Mouse (Mus musculus): Measurements from ENCODE around the gene Kcnk12. TPM values are rescaled to one million over a fixed set of nuclear protein-coding genes. Genes with fewer than 3 reads are reported as not detected.
A peak's percentile ranks its signal among the peaks of the same experiment; 100 is the strongest.

The Kcnk12 gene
- polyA plus RNA-seq, 1 experiment from 2014 or later, result 0.07 TPM

- Histone ChIP-seq H3K4me2 (ENCODE audit: low read depth, severe bottlenecking) (no peak overlapping the region), H3K36me3 (ENCODE audit: control insufficient read depth, insufficient read depth, low read length) (no peaks in the 10 kb centered on the region), H3K9me3 (ENCODE audit: control insufficient read depth, low read length) (no peaks in the 10 kb centered on the region), H3K9ac (ENCODE audit: low read length) (no peak overlapping the region), H3K4me3 (ENCODE audit: low read depth, low read length) (no peak overlapping the region), H3K27ac (replicated peaks; ENCODE audit: low read depth, low read length) (no peak overlapping the region), H3K4me1 (ENCODE audit: control insufficient read depth, insufficient read depth, low read length) (no peaks in the 10 kb centered on the region), H3K27me3 (ENCODE audit: control insufficient read depth, insufficient read depth, low read length) (no peaks in the 10 kb centered on the region)
- DNase-seq (ENCODE audit: low spot score) (no peak), ATAC-seq (ENCODE audit: insufficient number of reproducible peaks, low FRiP score, low TSS enrichment, low read depth) (no peak)
- WGBS, result 78% methylated on average over 2 of the region's 2 CpGs
These were observed 11.8 kb upstream of the Kcnk12 start for GRCm38 (mm10) chr17:87809556-87809955.

- H3K4me2 ChIP-seq (ENCODE audit: low read depth, severe bottlenecking), result no peak overlapping the region
- ATAC-seq (ENCODE audit: insufficient number of reproducible peaks, low FRiP score, low TSS enrichment, low read depth), result no peak
- no peaks in the 10 kb centered on the region for H3K36me3 ChIP-seq (ENCODE audit: control insufficient read depth, insufficient read depth, low read length)
- no peak overlapping the region for H3K4me3 ChIP-seq (ENCODE audit: low read depth, low read length)
- DNase-seq (ENCODE audit: low spot score), result no peak
- WGBS, result 73% methylated on average over 3 of the region's 3 CpGs
- H3K9me3 ChIP-seq (ENCODE audit: control insufficient read depth, low read length), result no peaks in the 10 kb centered on the region
- no peak overlapping the region for H3K27ac ChIP-seq (replicated peaks; ENCODE audit: low read depth, low read length)
- no peak overlapping the region for H3K9ac ChIP-seq (ENCODE audit: low read length)
- peaks cover 51% of the 10 kb centered on the region for H3K27me3 ChIP-seq (ENCODE audit: control insufficient read depth, insufficient read depth, low read length)
- peaks cover 11% of the 10 kb centered on the region for H3K4me1 ChIP-seq (ENCODE audit: control insufficient read depth, insufficient read depth, low read length)
These were observed 2.1 kb upstream of the Kcnk12 start for GRCm38 (mm10) chr17:87799948-87800340.

DNA sequence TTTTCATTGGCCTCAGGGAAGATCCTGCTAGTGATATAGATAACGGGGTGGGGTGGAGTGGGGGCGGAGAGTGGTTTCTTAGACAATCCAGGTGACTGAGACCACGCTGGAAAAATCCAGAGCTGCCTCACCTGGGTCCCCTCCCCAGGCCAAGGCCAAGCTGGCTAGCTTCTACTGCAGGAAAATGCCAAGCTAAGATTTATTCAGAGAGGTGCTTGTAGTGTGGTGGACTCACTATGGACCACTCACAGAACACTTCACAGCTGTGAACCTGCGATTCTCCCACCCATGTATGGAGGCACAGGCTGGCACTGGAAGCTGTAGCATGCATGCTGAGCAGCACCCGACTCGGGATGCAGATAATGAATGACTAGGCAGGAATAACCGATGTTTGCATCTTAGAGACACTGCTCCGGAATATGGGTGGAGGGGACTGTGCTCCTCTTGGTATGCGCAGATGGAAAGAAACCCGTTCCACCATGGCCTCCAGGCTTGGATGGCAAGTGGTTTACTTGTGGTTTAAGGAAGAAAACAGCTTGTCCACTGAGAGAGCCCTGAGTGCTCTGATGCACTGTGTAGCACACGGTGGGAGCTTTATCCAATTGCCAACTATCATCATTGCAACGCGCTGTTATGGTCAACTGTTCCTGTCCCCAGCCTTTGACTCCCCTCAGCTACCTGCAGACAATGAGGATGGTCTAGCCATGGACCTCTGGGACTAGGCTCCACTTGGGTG is 1.6 kb upstream of the Kcnk12 start:
- DNase-seq (ENCODE audit: low spot score) (no peak), ATAC-seq (ENCODE audit: insufficient number of reproducible peaks, low FRiP score, low TSS enrichment, low read depth) (no peak)
- Histone ChIP-seq H3K36me3 (ENCODE audit: control insufficient read depth, insufficient read depth, low read length) (no peaks in the 10 kb centered on the region), H3K27ac (replicated peaks; ENCODE audit: low read depth, low read length) (no peak overlapping the region), H3K27me3 (ENCODE audit: control insufficient read depth, insufficient read depth, low read length) (peaks cover 53% of the 10 kb centered on the region), H3K4me3 (ENCODE audit: low read depth, low read length) (no peak overlapping the region), H3K4me1 (ENCODE audit: control insufficient read depth, insufficient read depth, low read length) (peaks cover 11% of the 10 kb centered on the region), H3K4me2 (ENCODE audit: low read depth, severe bottlenecking) (no peak overlapping the region), H3K9ac (ENCODE audit: low read length) (no peak overlapping the region), H3K9me3 (ENCODE audit: control insufficient read depth, low read length) (no peaks in the 10 kb centered on the region)
- 61% methylated on average over 13 of the region's 13 CpGs for WGBS

- Histone ChIP-seq H3K9me3 (ENCODE audit: control insufficient read depth, low read length) (no peaks in the 10 kb centered on the region), H3K27me3 (ENCODE audit: control insufficient read depth, insufficient read depth, low read length) (peaks cover 53% of the 10 kb centered on the region), H3K4me1 (ENCODE audit: control insufficient read depth, insufficient read depth, low read length) (peaks cover 11% of the 10 kb centered on the region), H3K27ac (replicated peaks; ENCODE audit: low read depth, low read length) (no peak overlapping the region), H3K36me3 (ENCODE audit: control insufficient read depth, insufficient read depth, low read length) (no peaks in the 10 kb centered on the region), H3K4me3 (ENCODE audit: low read depth, low read length) (peak overlapping the region; percentile 35), H3K4me2 (ENCODE audit: low read depth, severe bottlenecking) (peak overlapping the region; percentile 73), H3K9ac (ENCODE audit: low read length) (no peak overlapping the region)
- ATAC-seq (ENCODE audit: insufficient number of reproducible peaks, low FRiP score, low TSS enrichment, low read depth), result peak; percentile 78
- WGBS, result under 1% methylated on average over 39 of the region's 40 CpGs
- DNase-seq (ENCODE audit: low spot score), result peak; percentile 81
These were observed 688 bp upstream of the Kcnk12 start for GRCm38 (mm10) chr17:87798423-87798941.

- H3K27me3 ChIP-seq (ENCODE audit: control insufficient read depth, insufficient read depth, low read length), result peaks cover 53% of the 10 kb centered on the region
- ATAC-seq (ENCODE audit: insufficient number of reproducible peaks, low FRiP score, low TSS enrichment, low read depth), result no peak
- H3K4me1 ChIP-seq (ENCODE audit: control insufficient read depth, insufficient read depth, low read length), result peaks cover 11% of the 10 kb centered on the region
- H3K4me3 ChIP-seq (ENCODE audit: low read depth, low read length), result peak overlapping the region; percentile 35
- no peak overlapping the region for H3K9ac ChIP-seq (ENCODE audit: low read length)
- peak; percentile 30 for DNase-seq (ENCODE audit: low spot score)
- no peaks in the 10 kb centered on the region for H3K9me3 ChIP-seq (ENCODE audit: control insufficient read depth, low read length)
- no peaks in the 10 kb centered on the region for H3K36me3 ChIP-seq (ENCODE audit: control insufficient read depth, insufficient read depth, low read length)
- WGBS, result under 1% methylated on average over 71 of the region's 72 CpGs
- H3K27ac ChIP-seq (replicated peaks; ENCODE audit: low read depth, low read length), result no peak overlapping the region
- H3K4me2 ChIP-seq (ENCODE audit: low read depth, severe bottlenecking), result peak overlapping the region; percentile 73
These were observed 845 bp downstream of the Kcnk12 start for GRCm38 (mm10) chr17:87796881-87797416.

DNA sequence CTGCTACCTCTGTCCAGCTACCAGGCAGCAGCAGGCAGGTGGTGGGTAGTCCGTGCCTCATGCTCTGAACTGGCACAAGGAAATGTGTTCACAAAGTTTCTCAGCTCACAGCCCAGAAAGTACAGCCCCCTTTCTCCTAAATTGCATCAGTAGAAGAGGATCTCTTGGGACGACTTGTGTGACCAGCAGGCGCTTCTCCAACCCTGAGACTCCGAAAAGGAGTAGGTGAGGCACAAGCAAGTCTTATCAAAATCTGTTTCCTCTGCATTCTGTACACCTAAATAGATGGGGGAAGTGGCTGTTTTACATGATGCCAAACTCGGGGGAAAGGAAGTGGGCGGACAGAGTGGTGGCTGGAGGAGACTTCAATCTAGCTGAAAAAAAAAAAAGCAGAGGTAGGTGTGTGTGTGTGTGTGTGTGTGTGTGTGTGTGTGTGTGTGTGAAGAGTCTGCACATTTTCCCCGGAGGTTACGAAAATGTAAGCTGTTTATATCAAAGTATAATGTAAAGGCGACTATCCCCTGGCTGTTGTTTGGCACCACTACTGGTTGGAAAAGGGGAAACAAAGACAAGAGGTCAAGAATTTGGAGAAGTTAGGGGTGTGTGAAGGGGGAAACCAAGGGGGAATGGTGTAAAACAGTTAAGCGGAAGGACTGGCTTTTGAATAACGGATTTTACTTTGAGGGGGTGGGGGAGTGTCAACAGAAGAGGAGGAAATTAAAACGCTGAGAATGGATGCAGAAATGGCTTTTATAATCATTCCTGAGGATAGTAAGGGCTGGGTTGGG is 1.7 kb downstream of the Kcnk12 start:
- Histone ChIP-seq H3K36me3 (ENCODE audit: control insufficient read depth, insufficient read depth, low read length) (no peaks in the 10 kb centered on the region), H3K4me3 (ENCODE audit: low read depth, low read length) (no peak overlapping the region), H3K27ac (replicated peaks; ENCODE audit: low read depth, low read length) (no peak overlapping the region), H3K4me2 (ENCODE audit: low read depth, severe bottlenecking) (no peak overlapping the region), H3K9ac (ENCODE audit: low read length) (no peak overlapping the region), H3K9me3 (ENCODE audit: control insufficient read depth, low read length) (no peaks in the 10 kb centered on the region), H3K4me1 (ENCODE audit: control insufficient read depth, insufficient read depth, low read length) (peaks cover 11% of the 10 kb centered on the region), H3K27me3 (ENCODE audit: control insufficient read depth, insufficient read depth, low read length) (peaks cover 53% of the 10 kb centered on the region)
- no peak for DNase-seq (ENCODE audit: low spot score)
- no peak for ATAC-seq (ENCODE audit: insufficient number of reproducible peaks, low FRiP score, low TSS enrichment, low read depth)
- WGBS, result 28% methylated on average over 12 of the region's 12 CpGs

GRCm38 (mm10) chr17:87794801-87795200 is 3.0 kb downstream of the Kcnk12 start:
- Histone ChIP-seq H3K4me2 (ENCODE audit: low read depth, severe bottlenecking) (no peak overlapping the region), H3K36me3 (ENCODE audit: control insufficient read depth, insufficient read depth, low read length) (no peaks in the 10 kb centered on the region), H3K9me3 (ENCODE audit: control insufficient read depth, low read length) (no peaks in the 10 kb centered on the region), H3K27me3 (ENCODE audit: control insufficient read depth, insufficient read depth, low read length) (peaks cover 50% of the 10 kb centered on the region), H3K4me3 (ENCODE audit: low read depth, low read length) (no peak overlapping the region), H3K4me1 (ENCODE audit: control insufficient read depth, insufficient read depth, low read length) (peaks cover 11% of the 10 kb centered on the region), H3K9ac (ENCODE audit: low read length) (no peak overlapping the region), H3K27ac (replicated peaks; ENCODE audit: low read depth, low read length) (no peak overlapping the region)
- DNase-seq (ENCODE audit: low spot score), result no peak
- ATAC-seq (ENCODE audit: insufficient number of reproducible peaks, low FRiP score, low TSS enrichment, low read depth), result no peak
- WGBS, result 80% methylated on average over 5 of the region's 5 CpGs

GRCm38 (mm10) chr17:87793331-87793730 is 4.5 kb downstream of the Kcnk12 start:
- Histone ChIP-seq H3K36me3 (ENCODE audit: control insufficient read depth, insufficient read depth, low read length) (no peaks in the 10 kb centered on the region), H3K27me3 (ENCODE audit: control insufficient read depth, insufficient read depth, low read length) (peaks cover 35% of the 10 kb centered on the region), H3K9ac (ENCODE audit: low read length) (no peak overlapping the region), H3K4me3 (ENCODE audit: low read depth, low read length) (no peak overlapping the region), H3K27ac (replicated peaks; ENCODE audit: low read depth, low read length) (no peak overlapping the region), H3K9me3 (ENCODE audit: control insufficient read depth, low read length) (no peaks in the 10 kb centered on the region), H3K4me2 (ENCODE audit: low read depth, severe bottlenecking) (no peak overlapping the region), H3K4me1 (ENCODE audit: control insufficient read depth, insufficient read depth, low read length) (peaks cover 11% of the 10 kb centered on the region)
- ATAC-seq (ENCODE audit: insufficient number of reproducible peaks, low FRiP score, low TSS enrichment, low read depth), result no peak
- WGBS, result 79% methylated on average over 5 of the region's 5 CpGs
- no peak for DNase-seq (ENCODE audit: low spot score)

Data from limb, embryonic 11.5 days (tissue).